Mouse (Mus musculus): ENCODE data around the gene Itga6. TPM values are rescaled to one million over a fixed set of nuclear protein-coding genes. Genes with fewer than 3 reads are reported as not detected.

The Itga6 gene
- polyA plus RNA-seq, 1 experiment from 2014 or later = 6.7 TPM

DNA sequence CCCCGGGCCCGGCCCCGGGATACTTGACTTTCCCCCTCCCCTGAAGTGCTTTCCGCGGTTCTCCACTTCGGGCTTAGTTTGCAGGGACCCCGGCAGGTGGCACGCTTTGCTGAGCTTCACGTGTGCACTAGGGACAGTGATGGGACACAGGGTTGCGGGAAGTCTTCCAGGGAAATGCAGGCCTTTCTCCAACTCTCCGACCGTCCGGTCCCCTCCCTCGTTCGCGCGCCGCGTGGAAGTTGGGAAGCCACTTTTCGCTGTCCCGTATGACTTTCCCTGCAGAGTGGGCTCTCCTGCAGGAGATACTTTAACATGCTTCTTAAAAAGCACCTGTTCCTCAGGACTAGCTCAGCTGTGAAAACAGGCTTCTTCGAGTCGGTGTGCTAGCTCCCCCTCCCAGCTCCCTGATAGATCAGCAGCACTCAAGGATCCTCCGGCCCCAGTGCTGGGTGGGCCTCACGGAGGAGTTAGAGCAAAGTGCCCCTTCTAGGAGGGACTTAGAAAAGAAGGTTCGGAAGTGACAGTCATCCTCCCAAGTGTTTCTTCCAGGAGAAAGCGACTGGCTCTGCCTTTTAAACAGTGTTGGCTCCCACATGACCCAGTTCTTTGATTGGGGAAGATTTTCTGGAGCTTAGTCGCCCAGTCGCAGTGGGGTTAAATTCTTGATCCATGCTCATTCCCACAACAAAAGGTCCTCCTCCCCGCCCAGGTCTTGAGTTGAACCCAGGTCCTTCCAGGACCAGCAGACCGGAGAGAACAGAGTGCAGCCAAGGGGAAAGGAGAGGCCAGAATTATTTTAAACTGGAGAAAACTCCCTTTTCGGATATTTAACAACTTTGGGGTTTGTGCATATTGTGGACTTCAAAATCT lies 42.4 kb downstream of the Itga6 start:
- Histone ChIP-seq H3K9me3 (replicated peaks) (no peaks in the 10 kb centered on the region), H3K4me2 (peak overlapping the region; percentile 96), H3K36me3 (no peaks in the 10 kb centered on the region), H3K4me3 (replicated peaks) (peak overlapping the region; percentile 75), H3K9ac (peak overlapping the region; percentile 73), H3K27ac (no peak overlapping the region), H3K27me3 (peaks cover 43% of the 10 kb centered on the region), H3K4me1 (replicated peaks) (peaks cover 19% of the 10 kb centered on the region)
- WGBS (ENCODE audit: insufficient replicate concordance) = 7% methylated on average over 32 of the region's 32 CpGs
- ATAC-seq (ENCODE audit: low read depth) = no peak
- DNase-seq = no peak

- H3K4me1 ChIP-seq (replicated peaks) = peaks cover 19% of the 10 kb centered on the region
- 67% methylated on average over 5 of the region's 5 CpGs for WGBS (ENCODE audit: insufficient replicate concordance)
- no peak overlapping the region for H3K27ac ChIP-seq
- H3K9me3 ChIP-seq (replicated peaks) = no peaks in the 10 kb centered on the region
- H3K9ac ChIP-seq = no peak overlapping the region
- H3K36me3 ChIP-seq = no peaks in the 10 kb centered on the region
- H3K4me3 ChIP-seq (replicated peaks) = no peak overlapping the region
- H3K4me2 ChIP-seq = no peak overlapping the region
- DNase-seq (no peak), ATAC-seq (ENCODE audit: low read depth) (no peak)
- H3K27me3 ChIP-seq = peaks cover 32% of the 10 kb centered on the region
Observed at GRCm38 (mm10) chr2:71790752-71791151, 45.3 kb downstream of the Itga6 start.

- H3K27me3 ChIP-seq = peaks cover 28% of the 10 kb centered on the region
- peaks cover 19% of the 10 kb centered on the region for H3K4me1 ChIP-seq (replicated peaks)
- no peak overlapping the region for H3K9ac ChIP-seq
- 76% methylated on average over 2 of the region's 2 CpGs for WGBS (ENCODE audit: insufficient replicate concordance)
- DNase-seq (no peak), ATAC-seq (ENCODE audit: low read depth) (no peak)
- no peak overlapping the region for H3K4me2 ChIP-seq
- H3K27ac ChIP-seq = no peak overlapping the region
- H3K36me3 ChIP-seq = no peaks in the 10 kb centered on the region
- H3K4me3 ChIP-seq (replicated peaks) = no peak overlapping the region
- H3K9me3 ChIP-seq (replicated peaks) = no peaks in the 10 kb centered on the region
Observed at GRCm38 (mm10) chr2:71791203-71791602, 45.8 kb downstream of the Itga6 start.

- Histone ChIP-seq H3K4me3 (replicated peaks) (no peak overlapping the region), H3K27ac (no peak overlapping the region), H3K9ac (no peak overlapping the region), H3K4me1 (replicated peaks) (no peaks in the 10 kb centered on the region), H3K27me3 (peaks cover 6% of the 10 kb centered on the region), H3K4me2 (no peak overlapping the region), H3K9me3 (replicated peaks) (no peaks in the 10 kb centered on the region), H3K36me3 (no peaks in the 10 kb centered on the region)
- 57% methylated on average over 6 of the region's 6 CpGs for WGBS (ENCODE audit: insufficient replicate concordance)
- ATAC-seq (ENCODE audit: low read depth) (no peak), DNase-seq (no peak)
Observed at GRCm38 (mm10) chr2:71794139-71794538, 48.7 kb downstream of the Itga6 start.

GRCm38 (mm10) chr2:71796787-71797186 lies 51.4 kb downstream of the Itga6 start:
- no peak overlapping the region for H3K27ac ChIP-seq
- no peaks in the 10 kb centered on the region for H3K27me3 ChIP-seq
- WGBS (ENCODE audit: insufficient replicate concordance) = 64% methylated on average over 6 of the region's 6 CpGs
- DNase-seq (no peak), ATAC-seq (ENCODE audit: low read depth) (no peak)
- no peak overlapping the region for H3K4me3 ChIP-seq (replicated peaks)
- H3K9ac ChIP-seq = no peak overlapping the region
- no peaks in the 10 kb centered on the region for H3K9me3 ChIP-seq (replicated peaks)
- H3K4me2 ChIP-seq = no peak overlapping the region
- 0 out of 2 replicates have a peak, but pooled peaks cover 15% of the 10 kb centered on the region for H3K4me1 ChIP-seq (replicated peaks)
- H3K36me3 ChIP-seq = no peaks in the 10 kb centered on the region

DNA sequence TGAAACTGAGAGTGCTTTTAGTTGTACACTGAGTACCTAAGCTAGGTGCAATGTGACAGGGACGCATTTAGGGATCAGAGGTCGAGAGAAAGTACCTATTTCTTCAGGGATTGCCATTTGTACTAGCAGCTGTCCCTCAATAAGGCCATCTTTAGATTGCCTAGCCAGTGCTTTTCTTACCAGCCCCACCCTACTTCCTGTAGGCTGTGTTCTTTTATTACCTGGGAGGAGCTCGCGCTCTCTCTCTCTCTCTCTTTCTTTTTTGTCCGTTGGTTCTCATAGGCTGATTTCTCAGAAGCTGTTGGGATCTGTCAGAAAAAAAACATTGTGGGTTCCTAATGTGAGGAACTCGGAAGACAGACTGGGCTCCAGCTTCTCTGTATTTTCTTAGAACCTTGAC lies 55.4 kb downstream of the Itga6 start:
- no peaks in the 10 kb centered on the region for H3K36me3 ChIP-seq
- 49% methylated on average over 6 of the region's 6 CpGs for WGBS (ENCODE audit: insufficient replicate concordance)
- no peak overlapping the region for H3K4me3 ChIP-seq (replicated peaks)
- H3K27me3 ChIP-seq = no peaks in the 10 kb centered on the region
- no peaks in the 10 kb centered on the region for H3K9me3 ChIP-seq (replicated peaks)
- DNase-seq (no peak), ATAC-seq (ENCODE audit: low read depth) (no peak)
- H3K4me1 ChIP-seq (replicated peaks) = peaks cover 28% of the 10 kb centered on the region
- H3K27ac ChIP-seq = no peak overlapping the region
- no peak overlapping the region for H3K4me2 ChIP-seq
- H3K9ac ChIP-seq = no peak overlapping the region

DNA sequence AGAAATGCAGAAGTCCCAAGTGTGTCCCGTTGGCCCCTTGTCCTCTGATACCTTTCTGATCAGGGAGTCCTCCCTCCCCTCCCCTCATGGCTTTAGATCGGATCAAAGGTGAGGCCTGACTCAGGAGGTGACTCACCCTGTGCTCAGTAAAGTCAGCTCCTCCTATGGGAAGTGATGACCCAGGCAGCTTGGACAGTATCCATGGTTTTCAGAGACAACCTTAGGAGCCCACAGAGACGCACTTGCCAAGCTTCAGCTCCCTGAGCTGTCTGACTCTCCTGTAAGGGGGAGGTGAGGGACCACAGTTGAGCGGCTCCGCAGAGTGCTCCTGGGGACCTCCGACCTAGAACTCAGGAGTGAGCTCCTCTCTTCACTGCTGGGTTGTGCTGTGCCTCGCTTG lies 56.3 kb downstream of the Itga6 start:
- no peaks in the 10 kb centered on the region for H3K27me3 ChIP-seq
- WGBS (ENCODE audit: insufficient replicate concordance) = 61% methylated on average over 7 of the region's 7 CpGs
- H3K27ac ChIP-seq = no peak overlapping the region
- ATAC-seq (ENCODE audit: low read depth) (no peak), DNase-seq (no peak)
- H3K4me3 ChIP-seq (replicated peaks) = no peak overlapping the region
- no peak overlapping the region for H3K4me2 ChIP-seq
- no peak overlapping the region for H3K9ac ChIP-seq
- no peaks in the 10 kb centered on the region for H3K9me3 ChIP-seq (replicated peaks)
- H3K36me3 ChIP-seq = no peaks in the 10 kb centered on the region
- peaks cover 28% of the 10 kb centered on the region for H3K4me1 ChIP-seq (replicated peaks)

- Histone ChIP-seq H3K27me3 (no peaks in the 10 kb centered on the region), H3K4me2 (no peak overlapping the region), H3K9me3 (replicated peaks) (no peaks in the 10 kb centered on the region), H3K9ac (no peak overlapping the region), H3K27ac (no peak overlapping the region), H3K36me3 (no peaks in the 10 kb centered on the region), H3K4me3 (replicated peaks) (no peak overlapping the region), H3K4me1 (replicated peaks) (peaks cover 28% of the 10 kb centered on the region)
- 78% methylated on average over 4 of the region's 4 CpGs for WGBS (ENCODE audit: insufficient replicate concordance)
- DNase-seq = no peak
- no peak for ATAC-seq (ENCODE audit: low read depth)
Observed at GRCm38 (mm10) chr2:71802131-71802530, 56.7 kb downstream of the Itga6 start.

DNA sequence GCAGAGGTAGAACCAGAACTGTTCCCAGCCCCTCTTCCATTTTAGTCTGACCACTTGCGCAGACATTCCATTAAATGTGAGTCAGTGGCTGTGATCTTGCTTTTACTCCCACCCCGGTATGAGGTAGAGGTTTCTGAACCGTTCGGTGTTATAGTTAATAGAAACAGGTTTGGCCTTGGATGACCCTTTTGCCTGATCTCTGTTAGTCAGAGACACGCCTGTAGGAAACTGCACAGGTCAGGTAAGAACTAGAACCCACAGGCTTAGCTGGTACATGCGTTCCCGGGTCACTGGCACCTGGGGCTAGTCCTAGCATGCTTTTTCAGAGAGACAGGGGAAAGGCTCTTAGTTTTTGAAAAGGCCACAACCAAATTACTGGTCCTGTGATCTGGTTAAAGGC lies 59.7 kb downstream of the Itga6 start:
- H3K36me3 ChIP-seq = no peaks in the 10 kb centered on the region
- no peak overlapping the region for H3K4me3 ChIP-seq (replicated peaks)
- 76% methylated on average over 7 of the region's 7 CpGs for WGBS (ENCODE audit: insufficient replicate concordance)
- no peak overlapping the region for H3K27ac ChIP-seq
- H3K27me3 ChIP-seq = no peaks in the 10 kb centered on the region
- H3K9me3 ChIP-seq (replicated peaks) = no peaks in the 10 kb centered on the region
- no peak overlapping the region for H3K4me2 ChIP-seq
- ATAC-seq (ENCODE audit: low read depth) = no peak
- no peak for DNase-seq
- no peak overlapping the region for H3K9ac ChIP-seq
- peaks cover 50% of the 10 kb centered on the region for H3K4me1 ChIP-seq (replicated peaks)

DNA sequence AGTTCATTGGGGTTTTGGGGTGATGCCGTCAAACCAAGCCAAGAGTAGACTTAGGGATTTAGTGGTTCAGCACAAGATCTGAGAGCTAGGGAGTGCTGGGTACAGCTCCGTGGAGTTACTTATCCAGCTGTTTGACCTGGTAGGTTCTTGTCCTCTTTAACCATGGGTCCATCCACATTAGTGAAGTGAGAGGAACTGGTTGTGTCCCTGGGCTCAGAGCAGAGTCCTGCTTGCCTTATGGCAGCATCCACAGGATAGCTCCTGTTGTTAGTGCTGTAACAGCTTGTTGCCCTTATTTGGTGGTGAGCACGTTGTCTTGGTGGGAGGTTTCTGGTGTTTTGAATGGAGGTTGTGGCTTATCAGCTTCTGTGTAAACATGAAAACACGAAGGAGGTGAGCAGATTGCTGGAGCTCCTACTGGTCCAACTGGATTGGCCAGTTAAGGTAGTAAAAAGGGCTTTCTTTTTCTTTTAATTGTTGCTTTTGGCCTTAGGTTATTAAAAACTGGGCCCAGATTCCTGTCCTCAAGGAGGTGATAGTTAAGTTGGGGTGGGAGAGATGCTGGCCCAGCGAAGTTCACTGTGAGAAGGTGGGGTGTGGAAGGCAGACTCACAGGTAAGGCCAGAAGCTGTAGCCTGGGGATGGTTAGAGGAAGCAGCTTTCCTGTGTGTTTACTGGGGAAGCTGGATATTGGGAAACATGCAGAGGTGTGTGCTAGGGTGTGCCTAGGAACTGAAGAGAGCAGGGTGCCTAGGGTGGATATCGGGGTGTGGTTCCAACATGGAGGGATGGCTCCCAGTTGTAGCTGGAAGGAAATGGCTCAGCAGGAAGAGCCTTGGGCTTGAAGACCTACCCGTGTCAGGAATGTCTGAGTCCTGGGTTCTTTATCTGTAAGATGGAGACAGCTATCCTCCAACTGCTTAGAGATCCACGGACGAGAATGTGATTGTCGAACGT lies 60.5 kb downstream of the Itga6 start:
- ATAC-seq (ENCODE audit: low read depth) = no peak
- peaks cover 44% of the 10 kb centered on the region for H3K4me1 ChIP-seq (replicated peaks)
- H3K9ac ChIP-seq = no peak overlapping the region
- no peaks in the 10 kb centered on the region for H3K9me3 ChIP-seq (replicated peaks)
- DNase-seq = no peak
- H3K4me3 ChIP-seq (replicated peaks) = no peak overlapping the region
- 61% methylated on average over 11 of the region's 11 CpGs for WGBS (ENCODE audit: insufficient replicate concordance)
- H3K27me3 ChIP-seq = no peaks in the 10 kb centered on the region
- H3K4me2 ChIP-seq = no peak overlapping the region
- H3K27ac ChIP-seq = no peak overlapping the region
- no peaks in the 10 kb centered on the region for H3K36me3 ChIP-seq

GRCm38 (mm10) chr2:71809289-71809860 lies 64.0 kb downstream of the Itga6 start:
- 35% methylated on average over 10 of the region's 10 CpGs for WGBS (ENCODE audit: insufficient replicate concordance)
- H3K4me3 ChIP-seq (replicated peaks) = no peak overlapping the region
- no peaks in the 10 kb centered on the region for H3K36me3 ChIP-seq
- ATAC-seq (ENCODE audit: low read depth) (peak; percentile 73), DNase-seq (no peak)
- H3K4me1 ChIP-seq (replicated peaks) = peaks cover 32% of the 10 kb centered on the region
- H3K27me3 ChIP-seq = no peaks in the 10 kb centered on the region
- H3K9me3 ChIP-seq (replicated peaks) = no peaks in the 10 kb centered on the region
- H3K27ac ChIP-seq = no peak overlapping the region
- no peak overlapping the region; the same call in 1 of the 2 replicates for H3K4me2 ChIP-seq
- no peak overlapping the region for H3K9ac ChIP-seq

All from liver, embryonic 13.5 days (tissue).